Mouse (Mus musculus) bone marrow, adult 2 months (tissue): Measurements from ENCODE around the gene Unc13d.

ENCODE experiments used
- CTCF ChIP-seq: fragments of 200-500 bp; IDR thresholded peaks from 2 replicates; pipeline ENCODE4 v1.5.1; 2011; ENCODE audit warnings: low read length, control low read depth; ENCODE audit not compliant: control insufficient read depth, insufficient read depth
- POLR2A ChIP-seq: fragments of 200-500 bp; IDR thresholded peaks from 2 replicates; pipeline ENCODE4 v1.6.1; 2011; ENCODE audit warnings: low read depth, mild to moderate bottlenecking, control low read depth, low read length, borderline replicate concordance; ENCODE audit not compliant: control insufficient read depth

GRCm38 (mm10) chr11:116100839-116101238, 23.1 kb upstream of the Unc13d start:
- no peak for TF ChIP-seq CTCF
- TF ChIP-seq POLR2A, result no peak
